Mouse (Mus musculus) hindbrain, embryonic 14.5 days (tissue): Measurements from ENCODE around the gene Npas2. TPM values are rescaled to one million over a fixed set of nuclear protein-coding genes. Genes with fewer than 3 reads are reported as not detected.
A peak's percentile ranks its signal among the peaks of the same experiment; 100 is the strongest.

Experiments
- ATAC-seq: fragments of 200-750 bp; cut with Nextera tagmentation; 2 replicates; pipeline ENCODE4 v1.8.0; 2017; ENCODE audit warnings: moderate number of reproducible peaks, mild to moderate bottlenecking, moderate TSS enrichment, moderate library complexity; ENCODE audit not compliant: low FRiP score
- DNase-seq: peaks from one replicate; pipeline ENCODE4 v3.0.0-alpha.2; 2015; ENCODE audit warnings: low spot score
- H3K27ac ChIP-seq: fragments of 300-500 bp; sonication (generic); 2 replicates; pipeline ENCODE4 v1.5.1; 2014; ENCODE audit warnings: mild to moderate bottlenecking, moderate library complexity
- H3K27me3 ChIP-seq: fragments of 300-500 bp; sonication (generic); 2 replicates; pipeline ENCODE4 v1.6.1; 2014; ENCODE audit warnings: mild to moderate bottlenecking, low read length, mixed read lengths; ENCODE audit not compliant: control insufficient read depth, insufficient read depth
- H3K36me3 ChIP-seq: fragments of 300-500 bp; sonication (generic); replicated peaks from 2 replicates; pipeline ENCODE4 v1.6.1; 2014; ENCODE audit not compliant: control insufficient read depth, insufficient read depth
- H3K4me1 ChIP-seq: fragments of 300-500 bp; sonication (generic); replicated peaks from 2 replicates; pipeline ENCODE4 v1.6.1; 2014; ENCODE audit warnings: antibody characterized with exemption, low read length, mixed read lengths; ENCODE audit not compliant: control insufficient read depth, insufficient read depth
- H3K4me2 ChIP-seq: fragments of 300-500 bp; sonication (generic); replicated peaks from 2 replicates; pipeline ENCODE4 v1.6.1; 2014; ENCODE audit warnings: mild to moderate bottlenecking, moderate library complexity
- H3K4me3 ChIP-seq: fragments of 300-500 bp; sonication (generic); replicated peaks from 2 replicates; pipeline ENCODE4 v1.5.1; 2014; ENCODE audit warnings: mild to moderate bottlenecking, low read length
- H3K9ac ChIP-seq: fragments of 300-500 bp; sonication (generic); 2 replicates; pipeline ENCODE4 v1.6.1; 2014
- H3K9me3 ChIP-seq: fragments of 300-500 bp; sonication (generic); 2 replicates; pipeline ENCODE4 v1.6.1; 2016; ENCODE audit warnings: low read length; ENCODE audit not compliant: control insufficient read depth
- WGBS: fragments of 180-500 bp; shearing (Covaris S2); extraction: QIAGEN DNeasy Blood & Tissue Kit; methylation state at CpG from one replicate; pipeline ENCODE4 v1.1.7; 2014; 5-methylcytosine and 5-hydroxymethylcytosine counted together
- polyA plus RNA-seq: library from polyadenylated mRNA; unstranded; fragments of >200 nt; fragmentation: Nextera tagmentation; extraction: Ambion mirVana; gene quantifications from 2 replicates; pipeline ENCODE4 v1.2.1, GENCODE M21; 2014

The Npas2 gene
- polyA plus RNA-seq, 1 experiment from 2014 or later: 0.60 TPM

DNA sequence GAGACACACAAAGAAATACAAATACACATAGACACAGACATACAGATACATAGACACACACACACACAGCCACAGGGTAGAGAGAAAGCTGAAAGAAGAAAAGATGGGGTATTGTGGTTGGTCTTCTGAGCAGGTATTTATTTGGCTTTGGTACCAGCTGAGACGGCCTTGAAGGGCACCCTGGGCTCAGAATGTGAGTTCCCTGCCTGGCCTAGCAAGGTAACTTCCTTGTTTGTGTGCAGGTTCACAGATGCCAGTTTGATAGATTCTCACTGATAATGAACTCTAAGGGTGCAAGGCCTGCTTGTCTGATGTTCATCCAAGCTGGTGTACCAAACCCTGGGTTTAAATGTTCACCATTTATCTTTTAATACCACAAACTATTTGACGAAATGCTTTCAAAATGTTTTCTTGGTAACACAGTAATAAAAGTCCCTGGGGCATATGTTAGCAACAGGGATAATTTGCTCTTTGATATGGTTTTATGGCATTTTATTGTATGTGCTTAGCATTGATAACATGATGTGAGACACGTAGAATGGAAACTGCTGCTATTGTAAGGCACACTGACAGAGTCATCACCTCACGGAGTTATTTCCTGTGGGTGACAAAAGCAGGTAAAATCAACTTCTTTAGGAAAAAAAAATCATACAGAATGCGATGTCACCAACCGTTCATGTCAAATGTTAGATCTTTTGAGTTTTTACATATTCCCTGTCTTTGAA lies 47.5 kb downstream of the Npas2 start:
- 93% methylated on average over 6 of the region's 6 CpGs for WGBS
- Histone ChIP-seq H3K27ac (no peak overlapping the region), H3K9me3 (no peaks in the 10 kb centered on the region), H3K4me1 (no peaks in the 10 kb centered on the region), H3K27me3 (no peaks in the 10 kb centered on the region), H3K4me3 (no peak overlapping the region), H3K36me3 (no peaks in the 10 kb centered on the region), H3K4me2 (no peak overlapping the region), H3K9ac (no peak overlapping the region)
- ATAC-seq (no peak), DNase-seq (no peak)

DNA sequence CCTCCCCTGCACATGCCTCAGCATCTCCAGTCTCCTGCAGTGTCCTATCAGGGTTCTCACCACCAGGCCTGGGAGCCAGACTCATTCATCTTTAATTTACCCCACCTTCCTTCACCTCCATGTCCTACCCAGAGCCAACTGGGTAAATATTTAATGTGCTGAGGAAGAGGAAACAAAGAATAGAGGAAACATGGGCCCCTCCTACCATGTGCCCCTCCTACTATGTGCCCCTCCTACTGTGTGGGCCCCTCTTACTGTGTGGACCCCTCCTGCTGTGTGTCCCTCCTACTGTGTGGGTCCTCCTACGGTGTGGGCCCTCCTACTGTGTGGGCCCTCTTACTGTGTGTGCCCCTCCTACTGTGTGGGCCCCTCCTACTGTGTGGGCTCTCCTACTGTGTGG lies 51.2 kb downstream of the Npas2 start:
- H3K9ac ChIP-seq: no peak overlapping the region
- ATAC-seq: no peak
- no peaks in the 10 kb centered on the region for H3K27me3 ChIP-seq
- H3K27ac ChIP-seq: no peak overlapping the region
- 29% methylated on average over 1 of the region's 1 CpGs for WGBS
- no peak for DNase-seq
- no peaks in the 10 kb centered on the region for H3K36me3 ChIP-seq
- no peak overlapping the region for H3K4me2 ChIP-seq
- H3K9me3 ChIP-seq: no peaks in the 10 kb centered on the region
- no peaks in the 10 kb centered on the region for H3K4me1 ChIP-seq
- no peak overlapping the region for H3K4me3 ChIP-seq

DNA sequence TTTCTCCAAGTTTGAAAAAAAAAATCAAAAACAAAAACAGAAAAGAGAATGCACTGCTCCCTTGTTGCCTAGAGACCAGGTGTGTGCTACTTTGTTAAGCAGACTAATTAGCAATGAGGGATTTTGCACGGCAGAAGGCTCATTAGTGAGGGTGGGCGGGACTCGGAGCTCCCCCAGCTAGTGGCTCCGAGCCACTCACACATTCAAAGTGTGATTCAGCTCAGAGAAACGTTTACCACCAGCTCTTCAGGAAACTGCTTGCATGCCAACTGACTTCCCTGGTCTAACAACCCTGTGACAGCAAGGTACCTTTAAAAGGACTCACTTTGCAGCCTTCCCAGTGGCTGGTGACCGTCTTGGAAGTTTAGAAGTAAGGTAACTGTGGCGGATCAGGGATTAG lies 58.1 kb downstream of the Npas2 start:
- Histone ChIP-seq H3K27ac (no peak overlapping the region), H3K4me3 (no peak overlapping the region), H3K4me1 (no peaks in the 10 kb centered on the region), H3K9me3 (no peaks in the 10 kb centered on the region), H3K4me2 (no peak overlapping the region), H3K9ac (no peak overlapping the region), H3K27me3 (no peaks in the 10 kb centered on the region), H3K36me3 (no peaks in the 10 kb centered on the region)
- ATAC-seq (no peak), DNase-seq (peak; percentile 30)
- 42% methylated on average over 7 of the region's 7 CpGs for WGBS

DNA sequence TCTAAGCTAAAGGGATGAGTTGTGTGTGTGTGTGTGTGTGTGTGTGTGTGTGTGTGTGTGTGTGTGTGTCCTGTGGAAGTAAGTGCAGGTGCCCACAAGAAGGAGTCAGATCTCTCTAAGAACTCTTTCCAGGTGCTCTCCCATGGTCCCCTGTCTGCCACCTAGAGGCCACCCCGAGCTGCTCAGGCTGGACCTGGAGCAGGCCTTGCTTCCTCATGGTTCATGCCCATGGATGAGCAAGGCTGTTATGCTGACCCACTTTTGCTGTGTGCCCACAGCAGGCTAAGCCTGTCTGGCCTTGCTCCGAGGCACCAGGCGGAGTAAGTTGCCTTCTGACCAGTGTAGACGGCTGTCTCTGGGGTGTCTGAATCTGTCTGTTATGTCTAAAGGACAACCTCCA lies 60.2 kb downstream of the Npas2 start:
- Histone ChIP-seq H3K4me3 (no peak overlapping the region), H3K4me1 (no peaks in the 10 kb centered on the region), H3K9ac (no peak overlapping the region), H3K36me3 (no peaks in the 10 kb centered on the region), H3K27ac (no peak overlapping the region), H3K4me2 (no peak overlapping the region), H3K27me3 (no peaks in the 10 kb centered on the region), H3K9me3 (0 out of 2 replicates have a peak, but pooled peaks cover 4% of the 10 kb centered on the region)
- no peak for ATAC-seq
- whole genome bisulfite sequencing: 74% methylated on average over 4 of the region's 4 CpGs
- DNase-seq: no peak

DNA sequence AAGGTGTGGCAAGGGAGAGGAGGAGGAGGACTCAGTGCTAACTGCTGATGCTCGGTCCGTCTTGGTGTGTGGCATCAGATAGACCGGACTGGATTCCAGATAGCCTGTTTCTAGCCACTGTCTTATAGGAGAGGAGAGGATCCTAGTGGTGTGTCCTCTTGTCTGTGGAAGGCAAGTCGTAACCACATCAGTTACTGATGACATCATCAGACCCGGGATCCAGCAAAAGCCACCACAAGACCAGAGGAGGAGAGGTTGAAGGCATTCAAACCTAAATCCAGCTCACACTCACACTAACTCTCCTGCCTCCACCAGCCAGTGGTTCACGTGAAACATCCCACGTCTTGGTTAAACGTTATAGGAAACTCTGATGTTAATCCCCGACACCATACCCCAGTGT lies 62.5 kb downstream of the Npas2 start:
- Histone ChIP-seq H3K4me1 (no peaks in the 10 kb centered on the region), H3K9me3 (0 out of 2 replicates have a peak, but pooled peaks cover 7% of the 10 kb centered on the region), H3K4me3 (no peak overlapping the region), H3K9ac (no peak overlapping the region), H3K4me2 (no peak overlapping the region), H3K27ac (no peak overlapping the region), H3K27me3 (no peaks in the 10 kb centered on the region), H3K36me3 (no peaks in the 10 kb centered on the region)
- DNase-seq (no peak), ATAC-seq (no peak)
- WGBS: 93% methylated on average over 9 of the region's 9 CpGs

DNA sequence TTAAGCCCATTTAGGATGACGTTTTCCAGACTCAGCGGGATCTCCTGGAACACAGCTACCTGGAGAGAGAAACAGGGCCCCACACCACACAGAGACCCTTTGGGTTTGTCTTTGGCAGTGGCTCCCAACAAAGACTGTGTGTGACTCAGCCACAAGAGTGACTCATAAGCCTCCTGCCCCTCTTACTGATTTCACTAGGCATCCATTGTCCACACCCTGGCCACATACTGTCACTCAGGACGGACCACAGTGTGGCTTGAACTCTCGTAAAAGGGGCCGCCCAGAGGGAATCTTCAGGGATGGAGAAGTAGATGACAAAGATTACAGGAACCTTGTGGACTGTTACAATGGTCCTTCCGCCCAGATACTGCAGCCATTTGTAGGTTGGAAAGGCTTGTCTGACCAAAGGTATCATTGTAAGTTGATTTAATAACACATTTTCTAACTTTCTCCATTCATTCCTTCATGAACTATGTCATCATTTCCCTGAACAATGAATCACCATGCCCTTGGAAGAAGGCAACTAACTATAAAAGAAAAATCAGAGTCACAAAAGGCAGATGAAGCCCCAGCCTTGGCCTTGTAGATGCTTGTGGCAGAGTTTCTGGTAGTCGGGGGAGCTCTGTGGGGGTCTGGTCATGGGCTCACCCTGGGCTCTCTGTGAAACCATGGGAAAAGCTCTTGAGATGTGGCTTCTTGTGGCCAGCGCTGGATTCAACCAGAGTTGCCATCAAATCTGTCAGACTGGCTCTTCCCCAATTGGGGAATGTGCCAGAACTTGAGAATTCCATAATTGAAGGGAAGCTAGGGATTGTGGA lies 63.2 kb downstream of the Npas2 start:
- ATAC-seq: no peak

DNA sequence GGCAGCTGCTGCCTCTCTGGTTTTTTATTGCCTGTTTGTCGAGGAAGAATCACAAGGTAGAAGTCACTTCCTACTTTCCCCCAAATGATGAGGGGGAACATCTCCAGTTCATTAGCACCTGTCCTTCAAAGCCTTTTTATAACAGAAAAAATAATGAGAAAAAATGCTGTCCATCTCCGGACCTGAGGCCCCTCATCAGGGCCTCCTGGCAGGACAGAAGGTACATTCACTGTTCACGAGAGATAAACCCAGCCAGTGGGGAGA lies 63.7 kb downstream of the Npas2 start:
- Histone ChIP-seq H3K27ac (no peak overlapping the region), H3K36me3 (no peaks in the 10 kb centered on the region), H3K4me3 (no peak overlapping the region), H3K4me2 (no peak overlapping the region), H3K9me3 (0 out of 2 replicates have a peak, but pooled peaks cover 7% of the 10 kb centered on the region), H3K27me3 (no peaks in the 10 kb centered on the region), H3K4me1 (no peaks in the 10 kb centered on the region), H3K9ac (no peak overlapping the region)
- 82% methylated on average over 3 of the region's 3 CpGs for WGBS
- DNase-seq (no peak), ATAC-seq (no peak)

More for the DNA sequence above, 63.2 kb downstream of the Npas2 start:
- Histone ChIP-seq H3K27ac (no peak overlapping the region), H3K4me3 (no peak overlapping the region), H3K4me2 (no peak overlapping the region), H3K9me3 (0 out of 2 replicates have a peak, but pooled peaks cover 7% of the 10 kb centered on the region), H3K27me3 (no peaks in the 10 kb centered on the region), H3K4me1 (no peaks in the 10 kb centered on the region), H3K9ac (no peak overlapping the region), H3K36me3 (no peaks in the 10 kb centered on the region)
- WGBS: 82% methylated on average over 8 of the region's 8 CpGs
- no peak for DNase-seq

DNA sequence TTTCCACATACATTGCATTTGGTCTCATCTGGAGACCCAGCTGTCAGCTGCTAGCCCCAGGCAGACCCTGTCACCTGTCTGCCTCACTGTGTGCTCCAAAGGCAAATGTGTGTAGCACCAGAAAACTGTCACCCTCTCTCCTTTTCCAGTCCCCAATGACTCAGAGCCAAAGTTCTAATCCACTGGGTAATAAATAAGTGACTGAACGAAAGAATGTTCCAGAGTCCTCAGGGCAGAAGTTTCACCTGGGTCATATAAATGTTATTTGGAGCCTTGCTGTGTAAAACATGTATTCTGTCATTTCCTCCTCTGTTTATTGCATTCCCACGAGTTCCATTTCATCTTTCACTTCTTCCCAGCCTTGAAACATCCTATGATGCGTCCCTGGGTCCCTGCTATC lies 66.1 kb downstream of the Npas2 start:
- Histone ChIP-seq H3K9me3 (0 out of 2 replicates have a peak, but pooled peaks cover 7% of the 10 kb centered on the region), H3K4me1 (no peaks in the 10 kb centered on the region), H3K9ac (no peak overlapping the region), H3K27ac (no peak overlapping the region), H3K36me3 (no peaks in the 10 kb centered on the region), H3K4me2 (no peak overlapping the region), H3K4me3 (no peak overlapping the region), H3K27me3 (no peaks in the 10 kb centered on the region)
- DNase-seq: no peak
- ATAC-seq: no peak
- WGBS: 65% methylated on average over 3 of the region's 3 CpGs

DNA sequence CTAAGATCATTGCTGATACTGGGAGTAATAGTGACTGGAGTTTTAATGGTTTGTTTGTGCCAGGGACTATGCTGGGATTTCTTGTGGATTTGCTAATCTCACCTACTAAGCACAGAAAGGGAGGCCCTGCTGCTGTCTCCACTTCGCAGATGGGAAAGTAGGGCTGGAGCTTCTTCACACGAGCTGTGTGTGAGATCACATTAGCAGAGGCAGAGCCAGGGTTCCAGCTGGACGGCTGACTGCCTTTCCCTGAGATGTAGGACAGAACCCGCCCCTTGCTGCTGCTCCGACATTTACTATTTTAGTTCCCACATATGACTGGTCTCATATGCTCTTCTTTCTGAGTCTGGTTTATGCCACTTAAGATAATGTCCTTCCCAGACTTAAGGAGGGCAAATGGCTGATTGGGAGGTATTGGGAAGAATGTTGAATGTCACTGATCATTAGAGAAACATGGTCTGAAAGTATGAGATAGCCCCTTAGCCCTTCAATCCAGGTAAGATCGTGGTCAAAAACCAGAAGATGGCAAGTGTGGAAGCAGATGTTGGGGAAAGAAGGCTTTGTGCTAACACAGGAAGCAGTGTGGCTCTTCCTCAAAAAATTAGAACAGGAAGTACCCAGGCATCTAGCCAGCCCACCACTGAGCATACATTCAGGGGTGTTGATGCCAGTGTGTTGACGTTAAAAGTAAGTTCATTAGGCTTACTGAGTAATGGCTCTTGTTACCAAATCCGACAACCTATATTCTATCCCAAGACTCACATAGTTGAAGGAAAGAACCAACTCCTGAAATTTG lies 66.8 kb downstream of the Npas2 start:
- Histone ChIP-seq H3K27me3 (no peaks in the 10 kb centered on the region), H3K4me3 (no peak overlapping the region)
- 87% methylated on average over 8 of the region's 8 CpGs for WGBS

More for the DNA sequence above, 66.8 kb downstream of the Npas2 start:
- Histone ChIP-seq H3K9ac (no peak overlapping the region), H3K4me2 (no peak overlapping the region), H3K4me1 (no peaks in the 10 kb centered on the region), H3K27ac (no peak overlapping the region), H3K36me3 (no peaks in the 10 kb centered on the region), H3K9me3 (0 out of 2 replicates have a peak, but pooled peaks cover 7% of the 10 kb centered on the region)
- DNase-seq: no peak
- ATAC-seq: no peak
